Mouse (Mus musculus) erythroblast, embryonic 14.5 days (primary cell): ENCODE data around the gene Tulp1.

ENCODE experiments used
- GATA1 ChIP-seq: IDR thresholded peaks from 2 replicates; pipeline ENCODE4 v1.6.1; 2012; ENCODE audit warnings: low read length, inconsistent platforms, mixed read lengths
- TAL1 ChIP-seq: IDR thresholded peaks from 3 replicates; pipeline ENCODE4 v1.6.1; 2012; ENCODE audit warnings: low read length, inconsistent platforms, mixed read lengths

- no peak for TF ChIP-seq TAL1
- TF ChIP-seq GATA1: no peak
These were observed 15.0 kb downstream of the Tulp1 start for GRCm38 (mm10) chr17:28349901-28350465.
